Mouse (Mus musculus) heart, postnatal 0 days (tissue): ENCODE data around the gene Axin1.

Experiments
- CTCF ChIP-seq: IDR thresholded peaks from 2 replicates; pipeline ENCODE4 v1.5.1; 2016; ENCODE audit warnings: antibody characterized with exemption, control low read depth, low read depth
- EP300 ChIP-seq: IDR thresholded peaks from 2 replicates; pipeline ENCODE4 v1.6.1; 2016; ENCODE audit warnings: antibody characterized with exemption, low read depth

DNA sequence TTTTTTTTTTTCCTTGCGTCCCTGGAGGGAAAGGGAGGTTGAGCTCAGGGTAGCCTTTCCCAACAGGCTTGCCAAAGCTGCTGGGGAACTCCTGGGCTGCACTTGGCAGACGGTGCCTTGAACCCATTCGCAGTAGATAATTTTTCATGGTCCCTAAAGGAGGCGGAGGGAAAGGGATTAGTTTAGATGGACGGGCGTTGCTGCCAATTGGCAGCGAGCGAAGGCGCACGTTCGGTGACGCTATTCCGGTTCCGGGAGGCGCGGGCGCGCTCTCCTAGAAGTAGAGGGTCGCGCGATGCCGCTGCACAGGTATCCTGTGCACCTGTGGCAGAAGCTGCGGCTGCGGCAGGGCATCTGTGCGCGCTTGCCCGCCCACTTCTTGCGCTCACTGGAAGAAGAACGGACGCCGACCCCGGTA lies 15.2 kb upstream of the Axin1 start, which contains the start of gene Mrpl28:
- no peak for TF ChIP-seq CTCF
- TF ChIP-seq EP300: no peak
